Mouse (Mus musculus) stomach, postnatal 0 days (tissue): Measurements from ENCODE around the gene Tmem26.

Experiments used
- CTCF ChIP-seq: IDR thresholded peaks from 2 replicates; pipeline ENCODE4 v1.5.1; 2016; ENCODE audit warnings: antibody characterized with exemption, low read depth, mild to moderate bottlenecking, moderate library complexity
- EP300 ChIP-seq: optimal IDR thresholded peaks from 2 replicates; pipeline ENCODE3; 2016; ENCODE audit warnings: antibody characterized with exemption

GRCm38 (mm10) chr10:68695760-68696336, 27.6 kb upstream of the Tmem26 start:
- TF ChIP-seq CTCF (no peak), EP300 (no peak)
